Mouse (Mus musculus): ENCODE data around the gene Slc25a47.
A peak's percentile ranks its signal among the peaks of the same experiment; 100 is the strongest.

Slc25a47 gene

DNA sequence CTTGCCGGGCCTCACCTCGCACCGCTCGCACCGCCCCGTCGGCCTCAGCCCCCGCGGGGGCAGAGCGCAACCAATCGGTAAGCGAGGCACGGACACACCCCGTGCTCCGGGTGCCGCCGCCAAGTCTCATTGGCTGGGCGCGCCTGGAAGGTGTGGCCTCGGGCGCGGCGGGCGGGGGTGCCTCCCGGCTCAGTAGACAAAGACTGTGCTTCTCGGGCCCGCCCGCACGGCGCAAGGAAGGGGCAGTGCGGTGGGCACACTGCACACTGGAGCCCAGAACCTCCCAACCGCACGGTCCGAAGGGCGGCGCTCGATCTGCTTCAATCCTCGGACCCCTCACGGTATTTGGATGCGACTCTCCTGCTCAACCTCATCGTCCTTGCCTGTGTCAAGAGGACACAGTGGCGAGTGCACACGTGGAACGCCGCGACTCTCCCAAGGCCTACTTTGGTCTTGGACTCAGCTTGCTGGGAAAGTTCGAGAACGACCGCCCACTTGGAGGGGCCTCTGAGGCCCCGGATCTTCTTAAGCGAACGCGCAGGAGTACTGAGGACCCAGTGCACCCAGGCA is at the start of gene Slc25a47, which contains the start of gene Slc25a29:
Slc25a47 (plus strand) TSS at position 207 of the 570 bp plus-strand sequence.
Slc25a29 (minus strand) TSS at position 44 of the 570 bp plus-strand sequence.
- DNase-seq (ENCODE audit: low spot score in 2 of 2), result peak; percentile 93 to 96

DNA sequence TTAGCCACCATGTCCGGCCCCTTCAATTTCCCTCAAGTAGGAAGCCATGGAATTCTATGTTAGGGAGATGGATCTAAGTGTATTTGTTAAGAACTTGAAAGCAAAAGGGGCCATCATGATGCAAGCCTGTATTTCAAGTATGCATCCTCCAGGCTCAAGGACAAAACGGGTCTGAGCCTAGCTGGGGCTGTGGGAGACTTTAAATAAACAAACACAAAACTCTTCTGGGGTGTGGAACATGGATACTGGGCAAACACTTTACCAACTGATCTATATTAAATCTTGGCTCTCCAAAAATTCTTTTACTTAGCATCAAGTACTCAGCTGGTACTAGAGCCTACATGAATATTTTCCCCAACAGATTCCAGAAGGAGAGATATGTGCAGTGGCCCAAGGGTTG is 48.5 kb upstream of the Slc25a47 start:
- no peak for DNase-seq (ENCODE audit: low spot score in 2 of 2)

DNA sequence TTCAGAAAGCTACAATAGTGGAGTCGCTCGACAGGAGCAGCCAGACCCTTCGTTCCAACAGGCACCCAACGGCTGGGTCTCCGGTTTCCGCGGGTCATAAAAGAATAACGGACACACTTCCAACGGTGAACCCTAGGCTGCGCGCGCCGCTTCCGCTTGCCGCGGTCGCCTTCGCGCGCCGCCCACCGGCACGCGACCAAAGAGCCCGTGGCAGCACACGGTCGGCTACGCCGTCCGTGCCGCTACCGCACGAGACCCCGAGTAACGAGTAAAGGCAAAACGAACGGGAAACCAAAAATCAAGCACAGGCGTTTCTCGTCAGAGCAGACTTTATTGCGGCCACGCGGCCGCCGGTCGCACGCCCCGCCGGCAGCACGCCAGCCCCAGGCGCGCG is 43.7 kb upstream of the Slc25a47 start:
- peak; percentile 49 to 74 for DNase-seq (ENCODE audit: low spot score in 2 of 2)

DNA sequence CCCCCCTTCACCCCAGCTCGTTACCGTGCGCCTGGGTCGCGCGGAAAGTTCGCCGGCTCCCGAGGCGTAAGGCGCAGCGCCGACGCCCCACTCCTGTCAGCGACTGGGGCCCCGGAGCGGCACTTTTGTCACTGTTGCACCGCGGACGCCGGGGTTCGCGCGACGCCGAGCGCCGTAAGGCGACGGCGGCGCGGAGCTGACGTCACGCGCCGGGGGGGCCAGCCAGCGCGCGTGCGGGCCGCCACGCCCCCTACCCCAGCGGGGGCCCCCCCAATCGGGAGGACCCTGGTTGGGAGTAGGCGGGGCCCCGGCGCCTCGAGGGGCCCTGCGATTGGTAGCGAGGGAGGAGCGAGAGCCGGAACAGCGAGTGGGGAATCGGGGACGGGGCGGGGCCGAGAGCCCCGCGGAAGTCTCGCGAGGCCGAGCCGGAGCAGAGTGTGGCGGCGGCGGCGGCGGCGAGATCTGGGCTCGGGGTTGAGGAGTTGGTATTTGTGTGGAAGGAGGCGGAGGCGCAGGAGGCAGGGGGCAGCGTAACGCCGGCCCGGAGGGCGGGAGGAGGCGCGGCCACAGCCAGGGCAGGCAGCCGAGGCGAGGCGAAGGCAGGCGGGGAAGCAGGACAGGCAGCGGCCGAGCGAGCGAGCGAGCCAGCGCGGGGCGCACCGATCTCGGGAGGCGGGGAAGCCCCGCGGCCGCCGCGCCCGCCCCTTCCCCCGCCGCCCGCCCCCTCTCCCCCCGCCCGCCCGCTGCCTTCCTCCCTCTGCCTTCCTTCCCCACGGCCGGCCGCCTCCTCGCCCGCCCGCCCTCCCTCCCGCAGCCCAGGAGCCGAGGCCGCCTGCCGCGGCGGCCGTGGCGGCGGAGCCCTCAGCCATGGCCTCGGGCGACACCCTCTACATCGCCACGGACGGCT is 43.0 kb upstream of the Slc25a47 start, which contains the start of gene Yy1:
Yy1 (plus strand) TSS at position 428 of the 907 bp plus-strand sequence.
- peak; percentile 97 to 98 for DNase-seq (ENCODE audit: low spot score in 2 of 2)

DNA sequence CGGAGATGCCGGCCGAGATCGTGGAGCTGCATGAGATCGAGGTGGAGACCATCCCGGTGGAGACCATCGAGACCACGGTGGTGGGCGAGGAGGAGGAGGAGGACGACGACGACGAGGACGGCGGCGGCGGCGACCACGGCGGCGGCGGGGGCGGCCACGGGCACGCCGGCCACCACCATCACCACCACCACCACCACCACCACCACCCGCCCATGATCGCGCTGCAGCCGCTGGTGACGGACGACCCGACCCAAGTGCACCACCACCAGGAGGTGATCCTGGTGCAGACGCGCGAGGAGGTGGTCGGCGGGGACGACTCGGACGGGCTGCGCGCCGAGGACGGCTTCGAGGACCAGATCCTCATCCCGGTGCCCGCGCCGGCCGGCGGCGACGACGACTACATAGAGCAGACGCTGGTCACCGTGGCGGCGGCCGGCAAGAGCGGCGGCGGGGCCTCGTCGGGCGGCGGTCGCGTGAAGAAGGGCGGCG is 42.3 kb upstream of the Slc25a47 start:
- DNase-seq (ENCODE audit: low spot score in 2 of 2), result peak in 1 of 2 experiments; percentile 17

DNA sequence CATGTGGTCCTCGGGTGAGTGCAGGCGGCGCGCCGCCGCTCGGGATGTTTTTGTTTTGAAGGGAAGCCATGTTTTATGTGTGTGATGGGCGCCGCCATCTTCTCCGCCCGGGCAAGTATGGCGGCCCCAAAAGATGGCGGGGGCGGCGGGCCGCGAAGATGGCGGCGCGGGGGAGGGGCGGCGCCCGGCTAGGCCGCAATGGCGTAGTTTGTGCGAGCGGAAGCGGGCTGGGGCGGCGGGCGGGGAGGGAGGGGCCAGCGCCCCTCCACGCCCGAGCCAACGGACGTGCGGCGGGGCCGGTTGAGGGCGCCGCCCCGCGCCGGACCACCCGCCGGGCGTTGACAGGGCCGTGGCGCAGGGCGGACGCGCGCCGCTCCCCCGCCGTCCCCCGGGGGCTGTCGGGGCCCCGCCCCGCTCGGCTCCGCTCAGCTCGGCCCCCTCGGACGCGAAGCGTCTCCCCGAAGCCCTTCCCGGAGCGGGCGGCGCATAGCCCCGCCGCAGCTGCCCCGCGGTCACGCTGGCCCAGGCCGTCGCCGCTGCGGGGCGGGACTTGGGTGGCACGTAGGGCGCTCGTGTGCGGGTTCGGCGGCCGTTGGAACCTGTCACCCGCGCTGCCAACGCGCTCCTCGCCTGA is 41.7 kb upstream of the Slc25a47 start:
- DNase-seq (ENCODE audit: low spot score in 2 of 2), result peak; percentile 68 to 81

DNA sequence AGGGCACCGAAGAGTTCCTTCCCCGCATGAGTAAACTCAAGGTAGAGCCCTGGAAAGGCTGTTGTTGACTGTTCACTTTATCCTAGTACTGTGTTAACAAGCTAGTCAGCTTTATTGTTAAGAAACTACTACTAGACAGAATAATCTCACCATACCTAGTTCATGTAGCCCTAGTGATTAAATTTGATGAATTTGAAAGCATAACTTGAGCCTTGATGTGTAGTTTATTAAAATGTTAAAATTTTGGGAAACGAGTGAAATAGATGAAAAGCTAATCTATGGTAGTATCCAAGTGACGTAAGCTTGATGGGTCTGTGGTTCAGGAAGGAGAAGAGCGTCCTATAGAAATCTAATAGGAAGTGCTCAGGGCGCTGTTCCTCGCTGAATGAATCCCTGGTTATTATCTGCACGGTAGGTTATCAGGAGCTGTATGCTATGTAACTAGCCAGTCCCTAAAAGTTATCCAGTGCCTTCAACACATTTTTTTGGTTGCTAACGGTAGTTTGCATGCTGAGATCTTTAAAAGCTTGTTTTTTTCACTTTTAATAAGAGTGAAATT is 40.8 kb upstream of the Slc25a47 start:
- DNase-seq (ENCODE audit: low spot score in 2 of 2), result no peak

DNA sequence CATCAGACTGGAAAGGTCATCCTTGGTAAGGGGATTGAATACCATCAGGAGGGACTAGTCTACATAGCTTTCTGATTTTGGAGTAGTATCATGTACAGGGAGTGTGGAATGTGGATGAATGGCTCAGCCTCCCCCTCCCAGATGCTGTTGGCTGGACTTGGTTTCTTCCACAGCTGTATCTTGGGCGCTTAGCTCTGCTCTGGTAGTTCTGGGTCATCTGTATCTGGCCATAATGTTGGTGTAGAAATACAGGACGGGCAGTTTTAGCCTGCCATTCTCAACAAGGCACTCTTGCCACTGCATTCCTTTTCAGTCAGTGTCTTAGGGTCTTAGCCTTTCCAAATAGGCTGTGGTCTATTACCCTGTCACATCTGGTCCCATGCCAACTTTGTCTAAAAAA is 34.2 kb upstream of the Slc25a47 start:
- DNase-seq (ENCODE audit: low spot score in 2 of 2), result no peak

DNA sequence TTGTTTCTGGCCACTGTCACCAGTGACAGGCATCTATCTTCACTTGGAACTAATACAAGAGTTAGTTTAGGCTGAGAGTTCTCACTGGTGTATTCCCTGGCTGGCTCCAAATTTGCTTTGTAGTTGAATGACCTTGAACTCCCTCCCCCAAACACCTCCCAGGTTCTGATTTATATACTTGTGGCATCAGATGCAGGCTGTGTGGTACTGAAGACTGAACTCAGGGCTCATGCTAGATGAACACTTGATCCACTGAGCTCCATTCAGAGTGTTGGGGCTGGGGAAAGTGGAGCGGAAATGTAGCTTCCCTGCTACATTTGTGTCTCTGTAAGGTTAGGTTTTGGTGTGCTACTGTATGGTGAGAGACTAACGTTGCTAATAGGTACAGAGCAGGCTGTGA is 31.5 kb upstream of the Slc25a47 start:
- no peak for DNase-seq (ENCODE audit: low spot score in 2 of 2)

DNA sequence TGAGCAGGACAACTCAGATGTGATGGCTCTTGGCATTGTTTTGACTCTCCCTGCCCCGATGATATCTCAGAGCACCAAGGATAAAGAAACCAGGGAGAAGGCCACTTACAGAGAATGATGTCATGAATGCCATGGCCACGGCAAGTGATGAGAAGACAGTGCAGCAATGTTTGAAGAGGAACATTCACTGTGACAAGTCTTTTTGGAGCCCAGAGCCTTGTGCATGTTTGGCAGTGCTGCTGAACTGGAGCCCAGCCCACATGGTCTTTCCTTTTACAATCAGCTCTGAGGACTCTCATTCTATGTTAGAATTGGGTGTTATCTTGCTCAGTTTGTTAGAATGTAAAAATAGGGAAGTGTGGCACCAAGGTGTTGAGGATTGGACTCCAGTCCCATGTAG is 27.4 kb upstream of the Slc25a47 start:
- DNase-seq (ENCODE audit: low spot score in 2 of 2), result no peak

DNA sequence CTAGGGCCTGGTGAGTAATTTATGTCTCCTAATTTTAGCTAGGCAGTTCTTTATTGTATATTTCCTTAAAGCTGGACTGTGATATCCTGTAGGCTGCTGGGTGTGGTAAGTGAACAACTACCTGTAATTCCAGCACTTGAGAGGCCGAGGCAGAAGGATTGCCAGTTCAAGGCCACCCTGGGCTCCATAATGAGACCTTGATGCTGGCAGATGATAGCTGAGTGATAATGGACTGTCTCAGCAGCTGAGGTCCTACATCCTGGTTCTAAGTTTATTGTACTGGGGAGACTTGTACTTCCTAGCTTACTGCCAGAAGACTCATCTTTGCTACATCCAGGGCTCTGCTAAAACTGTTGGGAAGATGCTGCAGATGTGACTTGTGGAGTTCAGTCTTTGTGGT is 26.1 kb upstream of the Slc25a47 start:
- DNase-seq (ENCODE audit: low spot score in 2 of 2), result no peak

DNA sequence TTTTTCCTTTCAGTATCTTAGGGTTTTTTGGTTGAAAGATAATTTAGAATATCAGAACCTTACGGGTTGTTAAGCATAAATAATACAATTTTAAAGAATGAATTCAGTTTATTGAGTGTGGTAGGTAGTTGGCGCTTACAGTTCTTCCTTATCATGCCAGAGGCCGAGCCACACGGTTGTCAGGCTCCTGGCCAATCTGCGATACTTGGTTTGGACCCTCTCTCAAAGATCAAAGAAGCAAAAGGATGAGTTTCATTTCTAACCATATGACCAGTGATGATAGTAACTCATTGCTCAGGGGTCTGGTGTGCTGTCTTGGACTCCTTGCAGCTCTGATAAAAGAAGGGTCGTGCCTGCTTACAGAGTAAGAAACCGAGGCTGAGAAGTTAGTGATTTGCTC is 25.5 kb upstream of the Slc25a47 start:
- no peak for DNase-seq (ENCODE audit: low spot score in 2 of 2)

DNA sequence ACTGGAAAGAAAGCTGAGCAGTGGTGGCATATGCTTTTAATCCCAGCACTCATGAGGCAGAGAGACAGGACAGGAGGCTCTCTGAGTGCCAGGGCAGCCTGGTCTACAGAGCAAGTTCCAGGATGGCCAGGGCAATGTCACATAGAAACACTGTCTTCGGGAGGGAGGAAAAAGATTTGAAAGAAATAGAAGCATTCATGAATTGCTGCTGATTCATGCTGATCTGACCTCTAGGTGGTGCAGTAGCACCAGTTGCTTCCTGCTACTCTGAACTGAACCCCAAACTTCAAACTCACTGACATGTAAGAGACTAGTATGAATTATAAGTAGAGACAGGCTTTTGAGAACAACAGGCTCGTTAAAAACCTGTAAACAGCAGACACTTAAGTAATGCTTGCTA is 24.7 kb upstream of the Slc25a47 start:
- DNase-seq (ENCODE audit: low spot score in 2 of 2), result no peak

DNA sequence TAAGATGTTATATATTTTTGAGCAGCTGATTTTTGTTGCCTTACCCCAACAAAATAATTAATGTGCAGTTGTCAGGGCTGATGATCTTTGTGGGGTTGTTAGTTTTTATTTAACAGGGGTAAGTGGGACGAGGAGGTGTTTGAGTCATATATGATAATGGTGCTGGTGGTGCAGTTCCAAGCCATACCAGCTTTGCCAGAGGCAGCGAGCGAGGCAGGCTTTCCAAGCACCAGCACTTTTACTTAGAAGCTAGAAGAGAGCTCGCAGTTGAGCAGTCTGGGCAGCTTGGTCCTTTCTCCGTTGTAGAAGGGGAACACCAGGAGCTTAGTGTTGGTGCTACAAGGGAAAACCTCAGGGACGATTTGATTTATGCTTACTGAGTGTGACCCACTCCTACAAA is 23.4 kb upstream of the Slc25a47 start:
- no peak for DNase-seq (ENCODE audit: low spot score in 2 of 2)

DNA sequence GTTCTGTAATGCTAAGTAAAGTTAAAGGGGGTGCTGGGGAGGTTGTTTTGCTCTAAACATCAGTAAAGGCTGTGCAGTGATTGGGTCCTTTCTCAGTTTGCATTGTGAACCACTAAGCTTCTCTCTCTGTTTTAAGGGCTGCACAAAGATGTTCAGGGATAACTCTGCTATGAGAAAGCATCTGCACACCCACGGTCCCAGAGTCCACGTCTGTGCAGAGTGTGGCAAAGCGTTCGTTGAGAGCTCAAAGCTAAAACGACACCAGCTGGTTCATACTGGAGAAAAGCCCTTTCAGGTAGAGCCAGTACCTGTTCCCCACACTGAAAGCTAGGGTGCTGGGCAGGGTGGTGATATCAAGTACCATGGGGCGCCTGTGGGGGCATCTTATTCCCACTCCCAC is 21.4 kb upstream of the Slc25a47 start:
- no peak for DNase-seq (ENCODE audit: low spot score in 2 of 2)

DNA sequence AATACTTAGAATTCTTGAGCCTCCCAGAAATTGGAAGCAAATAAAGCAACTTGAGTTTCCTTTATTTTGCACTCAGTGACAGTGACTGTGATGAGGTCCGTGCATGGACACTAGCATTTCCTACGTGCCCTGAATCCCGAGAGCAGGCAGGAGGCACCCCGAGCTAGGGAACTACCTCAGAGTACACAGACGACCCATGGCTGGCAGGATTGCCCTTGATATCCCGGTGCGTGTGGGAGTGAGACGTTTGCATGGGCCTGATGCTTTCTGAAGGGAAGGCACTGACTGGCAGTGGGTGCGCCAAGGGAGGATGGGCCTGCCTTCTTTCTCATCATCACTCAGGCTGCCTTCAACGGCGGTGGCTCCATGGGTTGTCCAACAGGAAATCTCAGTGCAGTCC is 19.3 kb upstream of the Slc25a47 start:
- no peak for DNase-seq (ENCODE audit: low spot score in 2 of 2)

DNA sequence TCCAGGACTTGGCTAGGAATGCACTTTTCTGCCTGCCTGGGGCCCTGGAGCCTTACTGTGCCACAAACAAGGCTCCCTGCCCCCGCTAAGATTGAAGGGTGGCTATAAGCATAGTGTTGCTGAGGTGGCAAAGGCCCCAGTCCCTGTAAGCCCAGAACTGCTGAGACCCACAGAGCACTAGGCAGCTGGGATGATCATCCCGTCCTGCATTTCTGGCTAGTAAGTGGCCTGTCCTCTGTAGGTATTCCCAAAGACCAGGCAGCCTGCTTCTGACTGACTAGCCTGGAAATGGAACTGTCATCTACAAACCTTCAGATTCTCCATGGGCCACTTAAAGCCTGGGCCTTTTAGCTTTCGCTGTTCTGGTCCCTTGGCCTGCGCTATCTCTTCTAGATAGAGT is 15.4 kb upstream of the Slc25a47 start:
- no peak for DNase-seq (ENCODE audit: low spot score in 2 of 2)

DNA sequence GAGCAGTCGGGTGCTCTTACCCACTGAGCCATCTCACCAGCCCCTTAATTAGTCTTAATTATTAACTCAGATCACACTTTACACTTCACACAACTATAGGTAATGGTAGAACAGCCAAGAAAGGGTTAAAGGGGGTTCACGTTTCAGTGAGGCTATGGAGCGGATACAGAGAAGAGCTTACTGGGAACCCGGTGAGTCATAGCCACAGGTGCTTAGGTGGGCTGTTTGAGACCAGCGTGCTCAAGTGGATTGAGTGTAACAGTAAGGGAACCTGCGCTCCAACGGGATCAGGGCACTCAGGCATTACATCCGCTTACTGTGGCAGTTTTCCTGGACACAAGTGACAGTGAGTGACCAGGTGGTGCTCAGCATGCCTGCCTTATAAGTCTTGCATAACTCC is 12.8 kb upstream of the Slc25a47 start:
- no peak for DNase-seq (ENCODE audit: low spot score in 2 of 2)

DNA sequence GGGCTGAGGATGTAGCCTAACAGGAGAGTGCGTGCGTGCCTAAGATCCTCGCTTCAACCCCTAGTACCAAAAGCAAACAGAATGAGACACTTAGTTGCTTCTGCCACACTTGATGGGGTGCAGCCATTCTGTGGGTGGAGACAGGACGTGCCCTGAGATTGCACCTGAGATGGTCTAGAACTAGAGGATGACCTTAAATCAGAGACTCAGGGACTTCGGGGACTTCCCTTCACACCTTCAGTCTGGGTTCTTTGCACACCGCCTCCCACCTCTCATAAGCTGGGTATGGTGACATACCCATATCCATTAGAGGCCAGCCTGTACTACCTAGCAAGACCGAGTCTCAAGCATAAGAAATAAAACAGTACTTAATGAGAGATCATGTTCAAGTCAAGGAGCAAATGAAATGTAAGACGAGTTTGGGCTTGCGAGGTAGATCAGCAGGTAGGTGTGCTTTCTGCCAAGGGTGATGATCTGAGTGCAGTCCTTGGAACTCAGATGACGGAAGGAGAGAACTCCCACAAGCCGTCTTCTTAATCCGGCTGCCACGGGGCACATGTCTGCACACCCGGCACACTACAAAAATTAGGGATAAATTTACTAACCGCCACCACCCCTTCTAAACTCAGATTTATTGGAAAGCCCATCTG is 11.5 kb upstream of the Slc25a47 start:
- no peak for DNase-seq (ENCODE audit: low spot score in 2 of 2)

DNA sequence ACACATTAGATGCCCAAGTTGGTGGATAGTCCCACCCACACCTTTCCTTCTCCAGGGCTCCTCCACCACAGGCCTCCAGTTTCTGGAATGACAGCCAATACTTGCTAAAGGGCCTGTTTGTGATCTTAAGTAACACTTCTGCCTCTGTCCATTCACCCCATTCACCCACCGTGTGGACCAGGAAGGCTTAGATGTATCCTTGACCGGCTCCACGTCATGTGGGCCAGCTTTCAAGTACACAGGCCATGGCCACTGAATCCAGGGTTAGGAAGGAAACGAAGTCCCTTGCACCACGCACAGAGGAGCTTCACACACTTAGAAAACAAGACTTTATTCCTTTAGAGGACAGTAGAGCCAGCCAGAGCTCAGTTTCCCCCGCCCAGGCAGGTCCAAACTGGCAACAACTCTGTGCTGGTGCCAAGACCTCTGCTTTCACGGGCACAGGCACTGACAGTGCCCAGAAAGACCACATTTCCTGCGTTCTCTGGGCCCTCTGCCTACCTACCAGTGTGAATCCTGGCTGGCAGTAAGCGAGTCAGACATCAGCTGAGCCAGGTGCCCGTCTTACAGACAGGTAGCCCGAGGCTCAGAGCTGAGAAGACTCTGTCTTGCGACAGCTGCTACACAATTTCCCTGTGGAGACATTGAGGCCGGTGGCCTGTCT is 10.2 kb upstream of the Slc25a47 start:
- no peak for DNase-seq (ENCODE audit: low spot score in 2 of 2)
